Mouse (Mus musculus) heart, adult 2 months (tissue): ENCODE measurements at regions not wholly inside any gene's neighbourhood (a gene's known extent, or its start where the extent isn't known, plus 50 kb on each side); places are given as distances from the start of the nearest gene placed in this dataset.

ENCODE experiments used
- CTCF ChIP-seq: fragments of 200-600 bp; IDR thresholded peaks from 2 replicates; pipeline ENCODE4 v1.8.1; 2022; ENCODE audit warnings: antibody characterized with exemption, mild to moderate bottlenecking, moderate library complexity
- POLR2A ChIP-seq: fragments of 200-500 bp; IDR thresholded peaks from 2 replicates; pipeline ENCODE4 v1.6.1; 2011; ENCODE audit warnings: mild to moderate bottlenecking, low read depth, low read length, control low read depth; ENCODE audit not compliant: insufficient read depth

DNA sequence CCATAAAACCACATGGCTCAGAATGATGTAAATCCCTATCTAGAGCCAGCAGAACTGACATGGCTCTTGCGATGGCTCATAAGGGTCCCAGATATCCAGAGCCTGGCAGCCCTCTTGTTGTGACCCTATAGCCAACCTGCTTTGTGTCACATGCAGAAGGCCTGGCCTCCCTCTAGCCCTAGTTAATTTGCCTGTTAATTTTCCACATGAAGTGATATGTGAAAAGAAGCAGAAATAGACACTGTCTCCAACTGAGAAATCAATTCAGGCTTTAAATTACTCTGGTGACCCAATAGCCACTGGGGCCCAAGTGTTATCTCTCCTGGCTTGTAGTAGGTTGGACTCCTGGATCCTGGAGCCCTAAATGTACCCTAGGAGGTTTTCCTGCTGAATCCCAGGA, 103.3 kb upstream of the Usp47 start:
- no peak for TF ChIP-seq CTCF
- no peak for TF ChIP-seq POLR2A
